Mouse (Mus musculus) heart, adult 11 months (tissue): ENCODE data around the gene Rspo1.
A peak's percentile ranks its signal among the peaks of the same experiment; 100 is the strongest.

ENCODE experiments used
- DNase-seq: peaks from one replicate; pipeline ENCODE4 v3.0.0; 2022

The Rspo1 gene

DNA sequence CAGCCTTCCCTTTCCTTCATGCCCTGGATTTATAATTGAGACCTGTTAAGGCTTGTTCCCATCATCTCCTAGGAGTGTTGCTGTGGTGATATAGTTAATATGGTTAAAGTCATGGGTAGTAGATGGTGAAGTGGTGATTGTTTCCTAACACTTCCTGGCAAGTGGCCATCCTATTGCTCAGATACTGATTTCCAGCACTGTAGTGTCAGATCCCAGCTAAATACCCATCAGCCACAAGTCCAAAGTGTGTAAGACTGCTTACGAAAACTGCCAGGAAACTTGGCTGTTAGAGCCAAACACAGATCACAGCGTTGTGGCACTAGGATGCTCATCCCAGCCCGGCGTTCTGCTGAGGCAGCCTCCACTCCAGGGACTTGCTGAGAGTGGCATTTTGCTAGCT is 48.1 kb downstream of the Rspo1 start:
- no peak for DNase-seq

DNA sequence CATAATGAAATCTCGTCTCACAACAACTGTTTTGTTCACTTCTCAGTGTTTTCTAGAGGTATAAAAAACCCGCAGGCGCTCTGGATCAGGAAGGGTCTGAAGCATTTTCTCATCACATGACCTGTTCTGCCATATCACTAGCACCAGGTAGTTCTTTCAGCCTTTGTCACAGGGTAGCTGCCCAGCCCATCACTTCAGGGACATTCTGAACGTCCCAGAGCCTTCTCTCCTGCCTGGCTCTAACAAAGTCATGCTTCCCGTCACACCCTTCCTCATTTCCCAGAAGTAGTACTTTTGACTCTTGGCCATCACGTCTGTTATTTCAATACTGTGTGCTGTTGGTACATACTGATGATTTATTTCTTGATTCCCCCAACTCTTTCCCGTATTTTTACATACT is 58.2 kb downstream of the Rspo1 start:
- DNase-seq, result peak; percentile 93

DNA sequence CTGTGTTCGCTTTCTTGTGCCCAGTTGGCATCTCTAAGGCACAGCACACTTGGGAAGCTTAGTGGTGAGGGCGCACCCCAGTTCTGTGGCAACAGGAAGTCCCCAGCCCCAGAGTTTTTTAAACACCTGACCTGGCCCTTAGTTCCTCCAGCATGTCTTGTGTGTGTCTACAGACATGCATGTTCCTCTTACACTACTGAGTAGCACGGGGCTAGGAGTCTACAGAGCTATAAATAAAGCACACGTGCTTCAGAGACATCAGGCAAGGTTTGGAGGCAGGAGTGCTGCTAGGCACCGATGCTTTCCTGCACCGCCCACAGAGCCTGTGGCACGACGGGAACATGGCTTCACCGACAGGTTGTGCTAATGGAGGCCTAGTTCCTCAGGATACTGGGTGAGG is 69.2 kb downstream of the Rspo1 start:
- DNase-seq, result no peak

DNA sequence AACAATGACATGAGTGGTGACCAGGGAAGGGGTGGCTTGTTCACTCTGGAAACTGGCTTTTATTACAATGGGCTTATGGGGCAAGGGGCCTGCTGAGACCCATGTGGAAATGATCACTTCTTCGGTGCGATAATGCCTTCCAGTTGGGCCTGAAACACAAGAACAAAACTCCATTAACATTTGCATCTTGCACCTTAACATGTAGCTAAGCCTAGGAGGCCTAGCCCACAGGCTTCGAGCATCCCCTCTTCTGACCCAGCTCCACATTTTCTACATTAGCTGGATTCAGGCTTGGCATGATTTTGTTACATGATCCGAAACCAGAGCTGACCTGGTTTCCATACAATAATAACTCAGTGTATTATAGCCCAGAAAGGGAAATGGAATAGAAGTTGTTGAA is 70.2 kb downstream of the Rspo1 start:
- no peak for DNase-seq

DNA sequence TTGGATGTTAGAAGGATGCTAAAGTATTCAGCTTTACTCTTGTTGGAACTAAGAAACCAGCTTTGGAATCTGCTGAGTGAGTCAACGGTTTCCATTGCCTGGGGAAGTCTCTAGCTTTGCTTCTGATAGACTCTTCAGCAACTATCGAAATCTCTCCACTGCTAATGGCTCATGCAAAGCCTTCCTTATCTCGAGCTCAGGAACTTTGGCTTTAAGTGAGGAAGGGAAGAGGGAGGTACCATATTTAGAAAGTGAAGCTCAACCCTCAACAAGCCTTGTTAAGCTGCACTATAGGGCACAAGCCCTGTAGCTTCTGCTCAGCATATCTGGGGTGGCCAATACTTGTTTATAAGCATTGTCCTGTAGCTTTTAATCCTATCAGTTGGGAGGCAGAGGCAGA is 71.0 kb downstream of the Rspo1 start:
- no peak for DNase-seq

DNA sequence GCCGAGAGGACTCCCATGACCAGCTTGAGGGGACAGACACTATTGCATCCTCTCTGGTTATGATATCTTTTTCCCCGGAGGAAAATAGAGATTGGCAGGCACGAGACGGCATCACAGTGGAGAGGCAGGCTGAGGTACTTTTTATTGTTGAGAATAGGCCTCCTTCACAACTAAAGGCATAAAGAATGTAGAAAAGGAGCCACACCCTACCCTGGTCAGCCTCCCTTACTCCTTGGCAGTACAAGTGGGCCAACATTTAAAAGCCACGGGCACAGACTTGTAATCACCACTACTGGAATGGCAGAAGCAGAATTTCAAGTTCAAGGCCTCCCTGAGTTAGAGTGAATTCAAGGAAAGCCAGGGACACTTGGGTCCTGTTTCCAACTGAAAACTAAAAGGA is 71.8 kb downstream of the Rspo1 start:
- no peak for DNase-seq
